Comparison of ENCODE assay signal across 45 mouse cellular contexts in the genomic region with DNA sequence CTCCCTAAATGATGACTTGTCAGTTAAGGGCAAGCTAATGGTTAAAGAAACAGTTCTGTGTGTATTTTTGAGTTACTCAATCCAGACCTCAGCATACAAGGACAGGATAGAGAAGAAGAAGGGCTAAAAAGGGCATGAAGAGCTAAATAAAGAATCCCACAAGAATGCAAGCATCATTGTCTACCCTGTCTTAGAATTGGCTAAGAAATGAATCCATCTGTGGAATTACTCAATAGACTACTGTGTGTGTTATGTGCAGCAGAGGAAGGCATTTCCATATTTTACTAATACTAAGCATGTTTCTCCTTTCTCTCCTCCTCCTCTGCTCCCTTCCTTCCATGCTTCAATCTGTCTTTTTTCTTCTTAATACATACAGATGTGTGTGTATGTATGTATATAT. TPM values are rescaled to one million over a fixed set of nuclear protein-coding genes. Genes with fewer than 3 reads are reported as not detected.
"Had no signal": no experiment of that assay in that cellular context is flagged by ENCODE, and none has a peak within 500 bp of the region (broad histone marks: within the 10 kb centered on the region; RNA-seq: fewer than 3 reads in every experiment).

No protein-coding gene starts in this region.

- ATAC-seq: liver, embryonic 12.5 days; liver, postnatal 0 days; lung, postnatal 0 days; midbrain, embryonic 13.5 days; midbrain, embryonic 15.5 days; midbrain, embryonic 16.5 days had no signal

- DNase-seq: left cerebral cortex, postnatal 4 days; liver; liver, embryonic 13.5 days; liver, postnatal 0 days; lung, adult 18-20 months; lung, adult 2 months; lung, embryonic 14.5 days; lung, postnatal 10 days; lung, postnatal 14 days; lung, postnatal 36 days; lung, postnatal 4 days; midbrain, embryonic 14.5 days had no signal

RNA-seq across cellular contexts. Expression of a gene that starts 0.6 kb away (rescaled TPM):
- total RNA-seq: left cerebral cortex, adult 8-10 months; left cerebral cortex, postnatal 10 days; left cerebral cortex, postnatal 14 days; left cerebral cortex, postnatal 25 days; left cerebral cortex, postnatal 36 days; left cerebral cortex, postnatal 4 days; liver, adult 2 months; megakaryocyte-erythroid progenitor cell, adult 5-6 weeks; midbrain, postnatal 0 days; monocyte, adult 5-6 weeks had no signal
- polyA plus RNA-seq: limb, embryonic 10.5 days; limb, embryonic 11.5 days; limb, embryonic 12.5 days; limb, embryonic 13.5 days; limb, embryonic 14.5 days; limb, embryonic 15.5 days; liver, adult 2 months; liver, embryonic 11.5 days; liver, embryonic 12.5 days; liver, embryonic 13.5 days; liver, embryonic 15.5 days; liver, embryonic 16.5 days; liver, postnatal 0 days; lung, adult 2 months; lung, embryonic 14.5 days; lung, embryonic 15.5 days; lung, embryonic 16.5 days; lung, postnatal 0 days; macrophage; midbrain, embryonic 10.5 days; midbrain, embryonic 11.5 days; midbrain, embryonic 12.5 days; midbrain, embryonic 13.5 days; midbrain, embryonic 14.5 days; midbrain, embryonic 15.5 days; midbrain, embryonic 16.5 days; midbrain, postnatal 0 days; myocyte; neural tube, embryonic 11.5 days; neural tube, embryonic 12.5 days had no signal

RNA-seq across cellular contexts. Expression of a gene that starts 18.0 kb away (rescaled TPM):
- total RNA-seq: megakaryocyte-erythroid progenitor cell, adult 5-6 weeks; midbrain, postnatal 0 days; monocyte, adult 5-6 weeks had no signal
- polyA plus RNA-seq: limb, embryonic 11.5 days; limb, embryonic 12.5 days; limb, embryonic 13.5 days; limb, embryonic 14.5 days; limb, embryonic 15.5 days; liver, adult 2 months; liver, embryonic 11.5 days; liver, embryonic 12.5 days; liver, embryonic 13.5 days; liver, embryonic 14.5 days; liver, embryonic 15.5 days; liver, embryonic 16.5 days; liver, postnatal 0 days; lung, adult 2 months; lung, embryonic 14.5 days; lung, embryonic 15.5 days; lung, embryonic 16.5 days; lung, postnatal 0 days; macrophage; midbrain, embryonic 10.5 days; midbrain, embryonic 11.5 days; midbrain, embryonic 12.5 days; midbrain, embryonic 14.5 days; midbrain, embryonic 15.5 days; midbrain, postnatal 0 days; myocyte; neural tube, embryonic 11.5 days; neural tube, embryonic 12.5 days had no signal

RNA-seq across cellular contexts. Expression of a gene that starts 26.2 kb away (rescaled TPM):
- total RNA-seq: left cerebral cortex, adult 8-10 months; left cerebral cortex, postnatal 10 days; left cerebral cortex, postnatal 14 days; left cerebral cortex, postnatal 25 days; left cerebral cortex, postnatal 36 days; left cerebral cortex, postnatal 4 days; liver, adult 2 months; megakaryocyte-erythroid progenitor cell, adult 5-6 weeks; monocyte, adult 5-6 weeks had no signal
- polyA plus RNA-seq: limb, embryonic 10.5 days; limb, embryonic 11.5 days; limb, embryonic 12.5 days; limb, embryonic 13.5 days; limb, embryonic 14.5 days; limb, embryonic 15.5 days; liver, adult 2 months; liver, embryonic 11.5 days; liver, embryonic 12.5 days; liver, embryonic 13.5 days; liver, embryonic 14.5 days; liver, embryonic 15.5 days; liver, embryonic 16.5 days; liver, postnatal 0 days; lung, adult 2 months; lung, embryonic 14.5 days; lung, embryonic 15.5 days; lung, embryonic 16.5 days; lung, postnatal 0 days; macrophage; midbrain, embryonic 10.5 days; midbrain, embryonic 11.5 days; midbrain, embryonic 12.5 days; midbrain, embryonic 13.5 days; midbrain, embryonic 14.5 days; midbrain, embryonic 15.5 days; midbrain, embryonic 16.5 days; myocyte; neural tube, embryonic 11.5 days; neural tube, embryonic 12.5 days had no signal

RNA-seq across cellular contexts. Expression of a gene that starts 28.2 kb away (rescaled TPM):
- total RNA-seq: liver, adult 2 months; megakaryocyte-erythroid progenitor cell, adult 5-6 weeks; midbrain, postnatal 0 days; monocyte, adult 5-6 weeks had no signal
- polyA plus RNA-seq: limb, embryonic 10.5 days; limb, embryonic 11.5 days; limb, embryonic 12.5 days; limb, embryonic 13.5 days; limb, embryonic 14.5 days; limb, embryonic 15.5 days; liver, adult 2 months; liver, embryonic 11.5 days; liver, embryonic 12.5 days; liver, embryonic 13.5 days; liver, embryonic 15.5 days; liver, embryonic 16.5 days; liver, postnatal 0 days; lung, adult 2 months; lung, embryonic 14.5 days; lung, embryonic 15.5 days; lung, embryonic 16.5 days; lung, postnatal 0 days; macrophage; midbrain, embryonic 12.5 days; midbrain, embryonic 14.5 days; myocyte; neural tube, embryonic 11.5 days; neural tube, embryonic 12.5 days had no signal

RNA-seq across cellular contexts. Expression of a gene that starts 36.1 kb away (rescaled TPM):
- total RNA-seq: left cerebral cortex, adult 8-10 months; left cerebral cortex, postnatal 10 days; left cerebral cortex, postnatal 14 days; left cerebral cortex, postnatal 25 days; left cerebral cortex, postnatal 36 days; left cerebral cortex, postnatal 4 days; liver, adult 2 months; megakaryocyte-erythroid progenitor cell, adult 5-6 weeks; midbrain, postnatal 0 days; monocyte, adult 5-6 weeks had no signal
- polyA plus RNA-seq: limb, embryonic 10.5 days; limb, embryonic 11.5 days; limb, embryonic 12.5 days; limb, embryonic 13.5 days; limb, embryonic 14.5 days; limb, embryonic 15.5 days; liver, adult 2 months; liver, embryonic 11.5 days; liver, embryonic 12.5 days; liver, embryonic 13.5 days; liver, embryonic 14.5 days; liver, embryonic 15.5 days; liver, embryonic 16.5 days; liver, postnatal 0 days; lung, adult 2 months; lung, embryonic 14.5 days; lung, embryonic 15.5 days; lung, embryonic 16.5 days; lung, postnatal 0 days; macrophage; midbrain, embryonic 10.5 days; midbrain, embryonic 11.5 days; midbrain, embryonic 12.5 days; midbrain, embryonic 13.5 days; midbrain, embryonic 14.5 days; midbrain, embryonic 15.5 days; midbrain, embryonic 16.5 days; midbrain, postnatal 0 days; myocyte; neural tube, embryonic 11.5 days; neural tube, embryonic 12.5 days had no signal
